In the genomic region with DNA sequence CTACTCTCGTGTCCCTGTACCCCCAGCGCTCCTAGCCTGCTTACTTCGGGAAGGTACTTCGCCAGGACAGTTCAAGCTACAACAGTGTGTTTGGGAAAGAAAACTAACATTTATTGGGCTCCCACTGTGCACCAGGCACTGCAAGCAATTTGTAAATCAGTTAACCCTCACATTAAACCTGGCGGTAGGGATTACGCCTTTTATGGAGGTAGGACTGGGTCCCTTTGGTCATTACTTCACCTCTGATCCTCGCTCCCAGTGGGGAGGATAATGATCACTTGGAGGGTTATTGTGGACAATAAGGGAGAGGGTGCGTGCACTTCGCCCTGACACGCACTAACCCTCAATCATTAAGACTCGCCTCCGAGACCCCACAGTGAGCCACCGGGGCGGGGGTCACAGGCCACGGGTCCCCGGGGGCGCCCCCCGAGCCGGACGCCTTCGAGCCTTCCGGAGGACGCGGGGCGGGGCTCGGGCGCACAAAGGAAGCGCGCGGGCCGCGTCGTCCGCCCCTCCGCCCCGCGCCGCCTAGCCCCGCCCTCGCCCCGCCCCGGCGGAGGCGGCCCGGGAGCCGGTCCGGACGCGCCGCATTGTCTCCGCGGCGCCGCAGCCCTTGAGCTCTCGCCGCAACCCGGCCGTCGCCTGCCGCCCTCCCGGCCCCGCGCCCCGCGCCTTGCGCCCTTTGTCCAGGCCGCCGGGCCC, we compare ENCODE assay signal across 8 mouse cellular contexts. TPM values are rescaled to one million over a fixed set of nuclear protein-coding genes. Genes with fewer than 3 reads are reported as not detected.
DNase-seq lines count a peak whose midpoint lies in the region; ATAC-seq and TF ChIP-seq lines count a peak whose summit lies in the region.

No protein-coding gene starts in this region.

- peak overlapping the region; percentile 84 for H3K4me2 ChIP-seq in heart, embryonic 14.5 days (ENCODE audit: low read length)
- H3K4me2 ChIP-seq in liver, embryonic 15.5 days, result peak overlapping the region; percentile 90
- H3K4me2 ChIP-seq in neural tube, embryonic 12.5 days (replicated peaks), result peak overlapping the region; percentile 96

- no peaks in the 10 kb centered on the region for H3K9me3 ChIP-seq in erythroblast, embryonic 14.5 days (ENCODE audit: control insufficient read depth, low read length)
- H3K9me3 ChIP-seq in heart, embryonic 14.5 days (ENCODE audit: control insufficient read depth, low read length), result no peaks in the 10 kb centered on the region
- H3K9me3 ChIP-seq in liver, embryonic 15.5 days (replicated peaks), result no peaks in the 10 kb centered on the region
- H3K9me3 ChIP-seq in neural tube, embryonic 12.5 days, result no peaks in the 10 kb centered on the region

- H3K4me3 ChIP-seq in C2C12 (ENCODE audit: insufficient read depth, poor library complexity, severe bottlenecking), result peak overlapping the region; percentile 75
- peak overlapping the region; percentile 86 for H3K4me3 ChIP-seq in erythroblast, embryonic 14.5 days (replicated peaks)
- H3K4me3 ChIP-seq in heart, embryonic 14.5 days (ENCODE audit: control insufficient read depth in 1 of 2, insufficient read depth in 1 of 2, low read depth in 1 of 2, low read length in 2 of 2), result peak overlapping the region; percentile 66 to 97
- H3K4me3 ChIP-seq in liver, embryonic 15.5 days (replicated peaks), result peak overlapping the region; percentile 92
- peak overlapping the region; percentile 99 for H3K4me3 ChIP-seq in neural tube, embryonic 12.5 days
- H3K4me3 ChIP-seq in testis, adult 2 months (ENCODE audit: control insufficient read depth, low read depth, low read length), result peak overlapping the region; percentile 94

- H3K27ac ChIP-seq in heart, embryonic 14.5 days (replicated peaks in 1 of 2; ENCODE audit: control insufficient read depth in 1 of 2, insufficient read depth in 1 of 2, low read depth in 2 of 2, low read length in 2 of 2), result peak overlapping the region; percentile 83 to 94
- peak overlapping the region; percentile 94 for H3K27ac ChIP-seq in liver, embryonic 15.5 days (replicated peaks)
- peak overlapping the region; percentile 92 for H3K27ac ChIP-seq in neural tube, embryonic 12.5 days
- peak overlapping the region; percentile 79 for H3K27ac ChIP-seq in testis, adult 2 months (ENCODE audit: control insufficient read depth, insufficient read depth, low read depth, low read length)

- peaks cover 38% of the 10 kb centered on the region for H3K4me1 ChIP-seq in erythroblast, embryonic 14.5 days (ENCODE audit: control insufficient read depth)
- peaks cover 27 to 49% of the 10 kb centered on the region in 2 experiments for H3K4me1 ChIP-seq in heart, embryonic 14.5 days (ENCODE audit: control insufficient read depth in 2 of 2, insufficient read depth in 2 of 2, low read length in 2 of 2)
- H3K4me1 ChIP-seq in liver, embryonic 15.5 days (replicated peaks), result peaks cover 44% of the 10 kb centered on the region
- H3K4me1 ChIP-seq in neural tube, embryonic 12.5 days, result peaks cover 49% of the 10 kb centered on the region
- peaks cover 9% of the 10 kb centered on the region for H3K4me1 ChIP-seq in testis, adult 2 months (ENCODE audit: control insufficient read depth, insufficient read depth, low read length)

- peak overlapping the region; percentile 97 for H3ac ChIP-seq in C2C12 (ENCODE audit: control insufficient read depth, insufficient read length, low read depth)

- H3K9ac ChIP-seq in heart, embryonic 14.5 days (ENCODE audit: low read length), result peak overlapping the region; percentile 96
- peak overlapping the region; percentile 96 for H3K9ac ChIP-seq in liver, embryonic 15.5 days
- peak overlapping the region; percentile 100 for H3K9ac ChIP-seq in neural tube, embryonic 12.5 days

- H3K79me2 ChIP-seq in C2C12 (ENCODE audit: control insufficient read depth, insufficient read depth), result peaks cover 47% of the 10 kb centered on the region

- TF ChIP-seq POLR2A in testis, adult 2 months (IDR thresholded peaks at IDR 0.05; ENCODE audit: control insufficient read depth, low read depth, low read length), result peak; percentile 72

- peak; percentile 86 for DNase-seq in brain, adult 2 months (ENCODE audit: low read depth, low spot score)
- DNase-seq in kidney, postnatal 10 days, result peak; percentile 94

- WGBS in heart, embryonic 14.5 days, result 4% methylated on average over 53 of the region's 68 CpGs
- 5% methylated on average over 47 of the region's 68 CpGs for WGBS in liver, embryonic 15.5 days (ENCODE audit: insufficient replicate concordance)
- WGBS in neural tube, embryonic 12.5 days, result 1% methylated on average over 59 of the region's 68 CpGs

- peaks cover 13% of the 10 kb centered on the region for H3K36me3 ChIP-seq in C2C12 (ENCODE audit: control insufficient read depth, insufficient read depth)
- H3K36me3 ChIP-seq in erythroblast, embryonic 14.5 days (ENCODE audit: control insufficient read depth), result peaks cover 29% of the 10 kb centered on the region
- peaks cover 12% of the 10 kb centered on the region for H3K36me3 ChIP-seq in heart, embryonic 14.5 days (ENCODE audit: control insufficient read depth, insufficient read depth, low read length)
- H3K36me3 ChIP-seq in liver, embryonic 15.5 days (replicated peaks), result peaks cover 6% of the 10 kb centered on the region; the same call in 1 of the 2 replicates
- H3K36me3 ChIP-seq in neural tube, embryonic 12.5 days, result peaks cover 15% of the 10 kb centered on the region
- no peaks in the 10 kb centered on the region for H3K36me3 ChIP-seq in testis, adult 2 months (ENCODE audit: control insufficient read depth, insufficient read depth, low read length)

- ATAC-seq in heart, embryonic 14.5 days (ENCODE audit: insufficient number of reproducible peaks, insufficient read depth, low FRiP score, low read depth), result peak; percentile 88
- ATAC-seq in liver, embryonic 15.5 days (ENCODE audit: insufficient read depth), result peak; percentile 92
- peak; percentile 90 for ATAC-seq in neural tube, embryonic 12.5 days (ENCODE audit: low FRiP score, low read depth)

- no peaks in the 10 kb centered on the region for H3K27me3 ChIP-seq in C2C12 (ENCODE audit: control insufficient read depth, insufficient read depth, insufficient read length)
- H3K27me3 ChIP-seq in erythroblast, embryonic 14.5 days (ENCODE audit: control insufficient read depth), result no peaks in the 10 kb centered on the region; the same call in 1 of the 2 replicates
- H3K27me3 ChIP-seq in heart, embryonic 14.5 days (ENCODE audit: control insufficient read depth, insufficient read depth, low read length), result no peaks in the 10 kb centered on the region
- peaks cover 4% of the 10 kb centered on the region; the same call in 1 of the 2 replicates for H3K27me3 ChIP-seq in liver, embryonic 15.5 days
- H3K27me3 ChIP-seq in neural tube, embryonic 12.5 days (replicated peaks), result 0 out of 2 replicates have a peak, but pooled peaks cover 10% of the 10 kb centered on the region
- H3K27me3 ChIP-seq in testis, adult 2 months (ENCODE audit: control insufficient read depth, insufficient read depth, low read length), result no peaks in the 10 kb centered on the region

- peaks cover 45% of the 10 kb centered on the region for H3K79me3 ChIP-seq in C2C12 (ENCODE audit: low read depth)

- no peak for TF ChIP-seq CTCF in C2C12 (IDR thresholded peaks at IDR 0.05; ENCODE audit: control insufficient read depth, insufficient read depth, insufficient read length)
- TF ChIP-seq CTCF in testis, adult 2 months (IDR thresholded peaks at IDR 0.05; ENCODE audit: control insufficient read depth, insufficient read depth, insufficient replicate concordance, low read depth, low read length), result no peak

TF ChIP-seq in C2C12, 6 proteins besides CTCF, POLR2A, EP300 and RAD21:
- TF ChIP-seq FOSL1 (IDR thresholded peaks at IDR 0.05; ENCODE audit: insufficient read depth, low read length, poor library complexity, severe bottlenecking) (no peak), USF1 (IDR thresholded peaks at IDR 0.05; ENCODE audit: low read depth) (no peak), MYOD1 (IDR thresholded peaks at IDR 0.05; ENCODE audit: control insufficient read depth, insufficient read length, low read depth) (no peak), MAX (IDR thresholded peaks at IDR 0.05) (no peak), CEBPB (IDR thresholded peaks at IDR 0.05; ENCODE audit: low read depth) (no peak), MYOG (IDR thresholded peaks at IDR 0.05; ENCODE audit: control insufficient read depth, extremely low read depth, insufficient read length) (no peak)

RNA-seq across cellular contexts. Expression of a gene that starts 28.0 kb away (rescaled TPM):
- 0.15 TPM for polyA plus RNA-seq in C2C12 (2012; fragmentation: generic; extraction: Trizol)
- polyA plus RNA-seq in erythroblast, embryonic 14.5 days (2012), result not detected in 2 replicates
- 0.12 and 0.13 TPM in 2 replicates for polyA plus RNA-seq in heart, embryonic 14.5 days (2014; fragmentation: Nextera tagmentation; extraction: Ambion mirVana)
- not detected in 2 replicates for polyA plus RNA-seq in liver, embryonic 15.5 days (2015; fragmentation: Nextera tagmentation; extraction: Ambion mirVana)
- 0.46 and 0.54 TPM in 2 replicates for polyA plus RNA-seq in neural tube, embryonic 12.5 days (2016; fragmentation: Nextera tagmentation; extraction: Ambion mirVana)
- polyA plus RNA-seq in testis, adult 2 months (2012; rRNA removed), result 0.06 and 0.07 TPM in 2 replicates

Comparison
In these comparisons a context has a peak if more than half of its experiments do, and no peak if none do; other contexts are left out.
1. Peak in every context shown above with its lines: DNase-seq, ATAC-seq, H3K4me3 ChIP-seq and H3K27ac ChIP-seq.